Mouse (Mus musculus) lung, embryonic 15.5 days (tissue): Measurements from ENCODE around the gene 1110008P14Rik. TPM values are rescaled to one million over a fixed set of nuclear protein-coding genes. Genes with fewer than 3 reads are reported as not detected.

Source experiments
- ATAC-seq: fragments of 200-750 bp; cut with Nextera tagmentation; 2 replicates; pipeline ENCODE4 v1.8.0; 2017; ENCODE audit warnings: moderate number of reproducible peaks, borderline replicate concordance; ENCODE audit not compliant: low FRiP score, low TSS enrichment; ENCODE audit errors: extremely low read depth
- H3K27ac ChIP-seq: fragments of 300-500 bp; sonication (generic); 2 replicates; pipeline ENCODE4 v1.5.1; 2015; ENCODE audit warnings: moderate library complexity, mild to moderate bottlenecking, inconsistent platforms
- H3K27me3 ChIP-seq: fragments of 300-500 bp; sonication (generic); 2 replicates; pipeline ENCODE4 v1.6.1; 2015; ENCODE audit warnings: inconsistent platforms
- H3K36me3 ChIP-seq: fragments of 300-500 bp; sonication (generic); 2 replicates; pipeline ENCODE4 v1.6.1; 2015; ENCODE audit warnings: inconsistent platforms
- H3K4me1 ChIP-seq: fragments of 300-500 bp; sonication (generic); 2 replicates; pipeline ENCODE4 v1.6.1; 2015; ENCODE audit warnings: inconsistent platforms
- H3K4me2 ChIP-seq: fragments of 300-500 bp; sonication (generic); 2 replicates; pipeline ENCODE4 v1.6.1; 2015; ENCODE audit warnings: inconsistent platforms, mild to moderate bottlenecking, moderate library complexity
- H3K4me3 ChIP-seq: fragments of 300-500 bp; sonication (generic); 2 replicates; pipeline ENCODE4 v1.5.1; 2015; ENCODE audit warnings: mild to moderate bottlenecking, inconsistent platforms
- H3K9ac ChIP-seq: fragments of 300-500 bp; sonication (generic); 2 replicates; pipeline ENCODE4 v1.6.1; 2015; ENCODE audit warnings: inconsistent platforms
- H3K9me3 ChIP-seq: fragments of 300-500 bp; sonication (generic); 2 replicates; pipeline ENCODE4 v1.6.1; 2016; ENCODE audit warnings: inconsistent platforms
- WGBS: fragments of 180-500 bp; shearing (Covaris S2); methylation state at CpG from one replicate; pipeline ENCODE4 v1.1.7; 2015; 5-methylcytosine and 5-hydroxymethylcytosine counted together
- polyA plus RNA-seq: library from polyadenylated mRNA; unstranded; fragments of >200 nt; fragmentation: Nextera tagmentation; extraction: Ambion mirVana; gene quantifications from 2 replicates; pipeline ENCODE4 v1.2.1, GENCODE M21; 2015

The 1110008P14Rik gene
- polyA plus RNA-seq, 1 experiment from 2014 or later = 33.5 TPM

DNA sequence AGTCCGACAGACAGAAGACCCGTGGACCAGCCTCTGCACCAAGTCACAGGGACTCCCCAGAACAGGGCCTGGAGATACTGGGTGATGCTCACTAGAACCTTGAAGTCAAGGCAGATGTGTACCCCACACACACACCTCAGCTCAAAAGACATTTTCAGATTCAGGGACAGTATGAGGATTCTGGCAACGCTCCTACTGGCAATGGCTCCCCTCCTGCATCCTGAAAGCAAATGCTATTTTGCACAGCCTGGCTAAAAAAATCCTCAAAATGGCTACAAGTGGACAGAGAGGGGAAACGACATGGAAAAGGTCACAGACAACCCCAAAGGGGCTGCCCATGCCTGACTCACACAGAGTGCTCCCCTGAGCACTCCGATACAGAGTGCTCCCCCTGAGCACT, 49.6 kb downstream of the 1110008P14Rik start:
- H3K36me3 ChIP-seq = no peaks in the 10 kb centered on the region
- no peaks in the 10 kb centered on the region for H3K27me3 ChIP-seq
- H3K4me3 ChIP-seq = no peak overlapping the region
- H3K4me1 ChIP-seq = no peaks in the 10 kb centered on the region
- H3K9me3 ChIP-seq = no peaks in the 10 kb centered on the region
- WGBS = 83% methylated on average over 5 of the region's 5 CpGs
- ATAC-seq = no peak
- no peak overlapping the region for H3K9ac ChIP-seq
- no peak overlapping the region for H3K4me2 ChIP-seq
- no peak overlapping the region for H3K27ac ChIP-seq

DNA sequence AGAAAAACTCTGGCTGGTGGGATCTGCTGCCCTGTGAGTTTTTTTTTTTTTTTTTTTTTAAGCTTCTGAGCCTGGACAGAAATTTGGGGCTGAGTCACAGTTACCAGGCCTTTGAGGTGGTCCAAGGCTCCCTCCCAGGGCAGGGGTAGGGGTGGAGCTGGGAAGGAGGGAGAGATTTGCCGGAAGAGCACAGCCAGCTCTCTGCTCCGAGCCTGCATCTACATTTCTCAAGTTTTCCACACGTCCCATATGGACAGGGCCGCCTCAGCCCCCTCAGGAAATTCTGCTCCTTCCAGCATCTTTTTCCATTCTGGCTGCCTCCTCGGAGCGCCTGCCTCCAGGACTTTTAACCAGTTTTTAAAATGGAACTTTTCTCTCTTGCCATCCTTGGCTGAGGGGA, 52.2 kb downstream of the 1110008P14Rik start:
- 50% methylated on average over 6 of the region's 6 CpGs for WGBS
- ATAC-seq = no peak
- no peak overlapping the region for H3K4me3 ChIP-seq
- no peaks in the 10 kb centered on the region for H3K36me3 ChIP-seq
- H3K9me3 ChIP-seq = no peaks in the 10 kb centered on the region
- H3K27me3 ChIP-seq = no peaks in the 10 kb centered on the region
- H3K4me1 ChIP-seq = no peaks in the 10 kb centered on the region
- H3K27ac ChIP-seq = no peak overlapping the region
- no peak overlapping the region for H3K4me2 ChIP-seq
- no peak overlapping the region for H3K9ac ChIP-seq

DNA sequence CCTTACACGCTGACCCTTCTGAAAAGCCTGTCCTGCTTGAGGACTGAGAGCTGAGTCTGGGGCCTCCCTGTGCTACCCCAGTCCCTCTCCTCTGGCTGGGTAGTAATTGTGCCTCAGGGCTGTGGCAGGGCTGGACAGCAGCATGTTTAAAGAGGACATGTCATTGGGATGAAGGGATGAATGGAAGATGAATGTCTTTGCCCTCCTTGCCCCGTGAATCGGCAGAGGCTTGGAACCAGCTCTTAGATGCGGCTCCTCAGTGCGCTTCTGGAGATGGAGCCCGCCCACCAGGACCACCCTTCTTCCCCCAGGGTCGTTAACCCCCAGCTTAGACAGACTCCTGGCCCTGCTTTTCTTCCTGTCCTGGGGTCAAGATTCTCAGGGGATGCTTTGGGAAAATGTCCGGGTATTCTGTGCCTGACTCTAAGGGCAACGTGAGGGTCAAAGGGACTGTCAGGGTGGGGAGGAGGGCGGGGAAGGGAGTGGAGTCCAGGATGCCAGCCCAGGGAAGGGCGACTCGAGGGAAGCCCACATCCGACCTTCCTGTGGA, 52.8 kb downstream of the 1110008P14Rik start:
- H3K27me3 ChIP-seq = no peaks in the 10 kb centered on the region
- no peak overlapping the region for H3K4me3 ChIP-seq
- H3K36me3 ChIP-seq = no peaks in the 10 kb centered on the region
- no peak for ATAC-seq
- WGBS = 40% methylated on average over 13 of the region's 13 CpGs
- no peak overlapping the region for H3K4me2 ChIP-seq
- no peaks in the 10 kb centered on the region for H3K4me1 ChIP-seq
- no peak overlapping the region for H3K27ac ChIP-seq
- no peaks in the 10 kb centered on the region for H3K9me3 ChIP-seq
- no peak overlapping the region for H3K9ac ChIP-seq

DNA sequence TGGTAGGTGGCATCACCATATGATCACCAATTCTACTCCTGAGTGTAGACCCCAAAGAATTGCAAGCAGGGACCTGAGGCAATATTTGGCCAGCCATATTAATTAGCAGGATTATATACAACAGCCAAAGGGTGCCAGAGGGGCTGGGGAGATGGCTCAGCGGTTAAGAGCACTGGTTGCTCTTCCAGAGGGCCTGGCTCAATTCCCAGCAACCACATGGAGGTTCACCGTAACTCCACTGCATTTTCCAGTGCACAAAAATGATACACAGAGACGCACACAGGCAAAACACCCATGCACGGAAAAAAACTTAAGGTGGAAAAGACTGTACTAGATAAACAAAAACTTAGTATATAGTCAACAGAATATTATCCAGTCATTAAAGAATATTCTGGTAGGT, 54.5 kb downstream of the 1110008P14Rik start:
- no peaks in the 10 kb centered on the region for H3K9me3 ChIP-seq
- no peak for ATAC-seq
- no peak overlapping the region for H3K27ac ChIP-seq
- H3K27me3 ChIP-seq = no peaks in the 10 kb centered on the region
- no peak overlapping the region for H3K4me3 ChIP-seq
- WGBS = 61% methylated on average over 4 of the region's 4 CpGs
- H3K4me2 ChIP-seq = no peak overlapping the region
- H3K4me1 ChIP-seq = no peaks in the 10 kb centered on the region
- H3K9ac ChIP-seq = no peak overlapping the region
- H3K36me3 ChIP-seq = no peaks in the 10 kb centered on the region

Other genes with a start within 250 kb of the 1110008P14Rik start
- 49.5 and 51.7 TPM in 2 replicates for gene Prrc2b, start 230.9 kb downstream of the 1110008P14Rik start, polyA plus RNA-seq
- 19.4 and 24.4 TPM in 2 replicates for gene Pomt1, start 145.3 kb downstream of the 1110008P14Rik start, polyA plus RNA-seq
- gene Uck1, start 121.8 kb downstream of the 1110008P14Rik start, polyA plus RNA-seq = 66.6 and 69.9 TPM in 2 replicates
- 22.8 and 24.3 TPM in 2 replicates for gene Golga2, start 94.6 kb downstream of the 1110008P14Rik start, polyA plus RNA-seq
- gene Swi5, start 93.9 kb downstream of the 1110008P14Rik start, polyA plus RNA-seq = 405 and 449 TPM in 2 replicates
- 47.0 and 47.7 TPM in 2 replicates for gene Ciz1, start 29.6 kb downstream of the 1110008P14Rik start, polyA plus RNA-seq
- 7.0 and 7.6 TPM in 2 replicates for gene Dnm1, start 28.6 kb downstream of the 1110008P14Rik start, polyA plus RNA-seq
- 2.2 TPM in 2 replicates for gene Lcn2, start 6.3 kb upstream of the 1110008P14Rik start, polyA plus RNA-seq
- gene Ptges2, start 14.0 kb upstream of the 1110008P14Rik start, polyA plus RNA-seq = 22.6 and 25.4 TPM in 2 replicates
- gene Naif1, start 68.5 kb upstream of the 1110008P14Rik start, polyA plus RNA-seq = 6.6 and 7.1 TPM in 2 replicates
- gene Slc25a25, start 69.5 kb upstream of the 1110008P14Rik start, polyA plus RNA-seq = 19.6 and 21.5 TPM in 2 replicates
- gene Fam102a, start 153.4 kb upstream of the 1110008P14Rik start, polyA plus RNA-seq = 12.3 and 12.6 TPM in 2 replicates
- 101 and 107 TPM in 2 replicates for gene Dpm2, start 188.9 kb upstream of the 1110008P14Rik start, polyA plus RNA-seq
- gene Pip5kl1, start 192.9 kb upstream of the 1110008P14Rik start, polyA plus RNA-seq = 0.30 and 0.39 TPM in 2 replicates
- gene 9430097D07Rik, start 193.7 kb upstream of the 1110008P14Rik start, polyA plus RNA-seq = 0.29 TPM in 1 of 2 replicates, not detected in the other
- 25.9 and 26.1 TPM in 2 replicates for gene St6galnac4, start 205.2 kb upstream of the 1110008P14Rik start, polyA plus RNA-seq
- gene St6galnac6, start 217.8 kb upstream of the 1110008P14Rik start, polyA plus RNA-seq = 25.0 and 26.2 TPM in 2 replicates
- gene Ak1, start 239.8 kb upstream of the 1110008P14Rik start, polyA plus RNA-seq = 53.6 and 60.6 TPM in 2 replicates